Mouse (Mus musculus) stomach, postnatal 0 days (tissue): Measurements from ENCODE around the gene Hmgcr. TPM values are rescaled to one million over a fixed set of nuclear protein-coding genes. Genes with fewer than 3 reads are reported as not detected.

Source experiments
- ATAC-seq: fragments of 200-750 bp; cut with Nextera tagmentation; 2 replicates; pipeline ENCODE4 v1.8.0; 2017; ENCODE audit not compliant: low FRiP score, low TSS enrichment
- DNase-seq: peaks from one replicate; pipeline ENCODE4 v3.0.0-alpha.2; 2016; ENCODE audit warnings: low spot score
- H3K27ac ChIP-seq: fragments of 300-500 bp; sonication (generic); replicated peaks from 2 replicates; pipeline ENCODE4 v1.5.1; 2014; ENCODE audit warnings: mild to moderate bottlenecking, control low read depth
- H3K27me3 ChIP-seq: fragments of 300-500 bp; sonication (generic); 2 replicates; pipeline ENCODE4 v1.6.1; 2014; ENCODE audit warnings: low read length; ENCODE audit not compliant: control insufficient read depth, insufficient read depth
- H3K36me3 ChIP-seq: fragments of 300-500 bp; sonication (generic); 2 replicates; pipeline ENCODE4 v1.6.1; 2014; ENCODE audit warnings: low read length, mixed read lengths; ENCODE audit not compliant: control insufficient read depth, insufficient read depth
- H3K4me1 ChIP-seq: fragments of 300-500 bp; sonication (generic); replicated peaks from 2 replicates; pipeline ENCODE4 v1.6.1; 2014; ENCODE audit warnings: antibody characterized with exemption; ENCODE audit not compliant: control insufficient read depth, insufficient read depth
- H3K4me2 ChIP-seq: fragments of 300-500 bp; sonication (generic); replicated peaks from 2 replicates; pipeline ENCODE4 v1.6.1; 2014; ENCODE audit warnings: low read depth, mild to moderate bottlenecking, control low read depth, moderate library complexity
- H3K4me3 ChIP-seq: fragments of 300-500 bp; sonication (generic); 2 replicates; pipeline ENCODE4 v1.5.1; 2014; ENCODE audit warnings: low read depth, low read length, control low read depth
- H3K9ac ChIP-seq: fragments of 300-500 bp; sonication (generic); 2 replicates; pipeline ENCODE4 v1.6.1; 2014; ENCODE audit warnings: mild to moderate bottlenecking, low read length, control low read depth, mixed read lengths
- H3K9me3 ChIP-seq: fragments of 300-500 bp; sonication (generic); 2 replicates; pipeline ENCODE4 v1.6.1; 2016; ENCODE audit warnings: low read length; ENCODE audit not compliant: control insufficient read depth
- CTCF ChIP-seq: IDR thresholded peaks from 2 replicates; pipeline ENCODE4 v1.5.1; 2016; ENCODE audit warnings: antibody characterized with exemption, low read depth, mild to moderate bottlenecking, moderate library complexity
- EP300 ChIP-seq: optimal IDR thresholded peaks from 2 replicates; pipeline ENCODE3; 2016; ENCODE audit warnings: antibody characterized with exemption
- WGBS: fragments of 180-500 bp; shearing (Covaris S2); extraction: QIAGEN DNeasy Blood & Tissue Kit; methylation state at CpG from one replicate; pipeline ENCODE4 v1.1.7; 2014; 5-methylcytosine and 5-hydroxymethylcytosine counted together
- polyA plus RNA-seq: library from polyadenylated mRNA; unstranded; fragments of >200 nt; fragmentation: Nextera tagmentation; extraction: Ambion mirVana; gene quantifications from 2 replicates; pipeline ENCODE4 v1.2.1, GENCODE M21; 2015

The Hmgcr gene
- polyA plus RNA-seq, 1 experiment from 2014 or later: 40.9 TPM

- no peaks in the 10 kb centered on the region for H3K4me1 ChIP-seq
- TF ChIP-seq EP300 (no peak), CTCF (no peak)
- no peaks in the 10 kb centered on the region for H3K27me3 ChIP-seq
- no peak overlapping the region for H3K9ac ChIP-seq
- peaks cover 7% of the 10 kb centered on the region; the same call in 1 of the 2 replicates for H3K36me3 ChIP-seq
- no peak overlapping the region for H3K4me2 ChIP-seq
- H3K4me3 ChIP-seq: no peak overlapping the region
- H3K9me3 ChIP-seq: no peaks in the 10 kb centered on the region
- WGBS: 93% methylated on average over 4 of the region's 4 CpGs
- ATAC-seq (no peak), DNase-seq (no peak)
- no peak overlapping the region for H3K27ac ChIP-seq
Measured at GRCm38 (mm10) chr13:96630396-96630795, 40.3 kb downstream of the Hmgcr start.

GRCm38 (mm10) chr13:96620891-96621290 lies 49.8 kb downstream of the Hmgcr start:
- Histone ChIP-seq H3K4me3 (no peak overlapping the region), H3K9ac (no peak overlapping the region), H3K4me2 (no peak overlapping the region), H3K27ac (no peak overlapping the region), H3K9me3 (no peaks in the 10 kb centered on the region), H3K4me1 (no peaks in the 10 kb centered on the region), H3K36me3 (peaks cover 4% of the 10 kb centered on the region; the same call in 1 of the 2 replicates), H3K27me3 (no peaks in the 10 kb centered on the region)
- TF ChIP-seq EP300: no peak
- DNase-seq (no peak), ATAC-seq (no peak)
- WGBS: 11% methylated on average over 1 of the region's 1 CpGs

GRCm38 (mm10) chr13:96614615-96615014 lies 56.1 kb downstream of the Hmgcr start:
- no peaks in the 10 kb centered on the region for H3K27me3 ChIP-seq
- no peak overlapping the region for H3K4me3 ChIP-seq
- 84% methylated on average over 3 of the region's 3 CpGs for WGBS
- no peaks in the 10 kb centered on the region for H3K4me1 ChIP-seq
- ATAC-seq: no peak
- H3K36me3 ChIP-seq: peaks cover 4% of the 10 kb centered on the region; the same call in 1 of the 2 replicates
- no peaks in the 10 kb centered on the region for H3K9me3 ChIP-seq
- no peak overlapping the region for H3K27ac ChIP-seq
- no peak overlapping the region for H3K4me2 ChIP-seq
- TF ChIP-seq EP300 (no peak), CTCF (no peak)
- no peak for DNase-seq
- no peak overlapping the region for H3K9ac ChIP-seq

- Histone ChIP-seq H3K4me2 (no peak overlapping the region), H3K36me3 (peaks cover under 1% of the 10 kb centered on the region; the same call in 1 of the 2 replicates), H3K9ac (no peak overlapping the region), H3K27me3 (no peaks in the 10 kb centered on the region), H3K9me3 (no peaks in the 10 kb centered on the region), H3K4me1 (no peaks in the 10 kb centered on the region), H3K27ac (no peak overlapping the region), H3K4me3 (no peak overlapping the region)
- DNase-seq: no peak
- no peak for TF ChIP-seq EP300
- TF ChIP-seq CTCF: no peak
- ATAC-seq: peak; percentile 93
- 85% methylated on average over 2 of the region's 2 CpGs for WGBS
Measured at GRCm38 (mm10) chr13:96604242-96604641, 66.5 kb downstream of the Hmgcr start.

- no peak for ATAC-seq
- WGBS: 93% methylated on average over 9 of the region's 9 CpGs
- Histone ChIP-seq H3K9me3 (no peaks in the 10 kb centered on the region), H3K36me3 (peaks cover 3% of the 10 kb centered on the region; the same call in 1 of the 2 replicates), H3K27ac (no peak overlapping the region), H3K4me3 (no peak overlapping the region), H3K4me2 (no peak overlapping the region), H3K27me3 (no peaks in the 10 kb centered on the region), H3K4me1 (no peaks in the 10 kb centered on the region), H3K9ac (no peak overlapping the region)
- DNase-seq: no peak
- no peak for TF ChIP-seq CTCF
Measured at GRCm38 (mm10) chr13:96599182-96599581, 71.6 kb downstream of the Hmgcr start.

Other genes starting within 250 kb of the Hmgcr start
- gene Ankdd1b, start 199.7 kb downstream of the Hmgcr start, polyA plus RNA-seq: 6.8 and 7.1 TPM in 2 replicates
- gene Gm17622, start 180.2 kb downstream of the Hmgcr start, polyA plus RNA-seq: not detected in 2 replicates
- gene Polk, start 128.4 kb downstream of the Hmgcr start, polyA plus RNA-seq: 4.2 and 5.0 TPM in 2 replicates
- 6.0 and 7.0 TPM in 2 replicates for gene Col4a3bp, start 128.3 kb downstream of the Hmgcr start, polyA plus RNA-seq
- not detected in 2 replicates for gene Ankrd31, start 77.3 kb upstream of the Hmgcr start, polyA plus RNA-seq